Mouse (Mus musculus): ENCODE measurements around the gene Emilin2.
A peak's percentile ranks its signal among the peaks of the same experiment; 100 is the strongest.

GRCm38 (mm10) chr17:71225091-71225490, 86.7 kb downstream of the Emilin2 start:
- no peak for TF ChIP-seq POLR2A (IDR thresholded peaks at IDR 0.05; ENCODE audit: low read depth, low read length)
- TF ChIP-seq CTCF (IDR thresholded peaks at IDR 0.05; ENCODE audit: extremely low read depth, insufficient read length, insufficient replicate concordance, low read depth, low read length), result peak; percentile 59; the same call in 1 of the 2 replicates

Data from small intestine, adult 2 months (tissue).